Mouse (Mus musculus) embryonic facial prominence, embryonic 10.5 days (tissue): ENCODE measurements at regions not wholly inside any gene's neighbourhood (a gene's known extent, or its start where the extent isn't known, plus 50 kb on each side); places are given as distances from the start of the nearest gene placed in this dataset.

Experiments used
- DNase-seq: peaks from one replicate; pipeline ENCODE4 v3.0.0-alpha.2; 2017; ENCODE audit warnings: low spot score
- H3K27ac ChIP-seq: fragments of 300-500 bp; sonication (generic); replicated peaks from 2 replicates; pipeline ENCODE4 v1.5.1; 2016; ENCODE audit warnings: mild to moderate bottlenecking
- H3K27me3 ChIP-seq: fragments of 300-500 bp; sonication (generic); replicated peaks from 2 replicates; pipeline ENCODE4 v1.6.1; 2016; ENCODE audit warnings: low read depth, mild to moderate bottlenecking; ENCODE audit not compliant: poor library complexity, severe bottlenecking
- H3K36me3 ChIP-seq: fragments of 300-500 bp; sonication (generic); replicated peaks from 2 replicates; pipeline ENCODE4 v1.6.1; 2016; ENCODE audit warnings: mild to moderate bottlenecking, moderate library complexity
- H3K4me1 ChIP-seq: fragments of 300-500 bp; sonication (generic); 2 replicates; pipeline ENCODE4 v1.6.1; 2016
- H3K4me3 ChIP-seq: fragments of 300-500 bp; sonication (generic); 2 replicates; pipeline ENCODE4 v1.5.1; 2016; ENCODE audit warnings: mild to moderate bottlenecking, moderate library complexity
- H3K9me3 ChIP-seq: fragments of 300-500 bp; sonication (generic); 2 replicates; pipeline ENCODE4 v1.6.1; 2016; ENCODE audit warnings: mild to moderate bottlenecking
- WGBS: fragments of 180-500 bp; shearing (Covaris S2); methylation state at CpG from one replicate; pipeline ENCODE4 v1.1.7; 2016; 5-methylcytosine and 5-hydroxymethylcytosine counted together

- no peaks in the 10 kb centered on the region for H3K27me3 ChIP-seq
- DNase-seq: no peak
- no peak overlapping the region for H3K4me3 ChIP-seq
- H3K36me3 ChIP-seq: no peaks in the 10 kb centered on the region
- no peaks in the 10 kb centered on the region for H3K9me3 ChIP-seq
- no peak overlapping the region for H3K27ac ChIP-seq
- H3K4me1 ChIP-seq: peaks cover 3% of the 10 kb centered on the region; the same call in 1 of the 2 replicates
- WGBS: 90% methylated on average over 4 of the region's 4 CpGs
Measured at GRCm38 (mm10) chr1:136761467-136761866, 136.8 kb downstream of the Zfp281 start.

GRCm38 (mm10) chr1:136768969-136769401 lies 144.3 kb downstream of the Zfp281 start:
- peaks cover 16% of the 10 kb centered on the region for H3K4me1 ChIP-seq
- H3K27ac ChIP-seq: peak overlapping the region; percentile 77
- H3K4me3 ChIP-seq: peak overlapping the region; percentile 37
- peak; percentile 86 for DNase-seq
- WGBS: 5% methylated on average over 10 of the region's 10 CpGs
- peaks cover 3% of the 10 kb centered on the region; the same call in 1 of the 2 replicates for H3K9me3 ChIP-seq
- H3K36me3 ChIP-seq: no peaks in the 10 kb centered on the region
- H3K27me3 ChIP-seq: no peaks in the 10 kb centered on the region

GRCm38 (mm10) chr1:136773743-136774142 lies 149.0 kb downstream of the Zfp281 start:
- no peaks in the 10 kb centered on the region for H3K36me3 ChIP-seq
- H3K27ac ChIP-seq: no peak overlapping the region
- H3K4me1 ChIP-seq: peaks cover 17% of the 10 kb centered on the region
- WGBS: 86% methylated on average over 6 of the region's 6 CpGs
- H3K27me3 ChIP-seq: 0 out of 2 replicates have a peak, but pooled peaks cover 6% of the 10 kb centered on the region
- DNase-seq: no peak
- peaks cover 3% of the 10 kb centered on the region; the same call in 1 of the 2 replicates for H3K9me3 ChIP-seq
- H3K4me3 ChIP-seq: no peak overlapping the region

DNA sequence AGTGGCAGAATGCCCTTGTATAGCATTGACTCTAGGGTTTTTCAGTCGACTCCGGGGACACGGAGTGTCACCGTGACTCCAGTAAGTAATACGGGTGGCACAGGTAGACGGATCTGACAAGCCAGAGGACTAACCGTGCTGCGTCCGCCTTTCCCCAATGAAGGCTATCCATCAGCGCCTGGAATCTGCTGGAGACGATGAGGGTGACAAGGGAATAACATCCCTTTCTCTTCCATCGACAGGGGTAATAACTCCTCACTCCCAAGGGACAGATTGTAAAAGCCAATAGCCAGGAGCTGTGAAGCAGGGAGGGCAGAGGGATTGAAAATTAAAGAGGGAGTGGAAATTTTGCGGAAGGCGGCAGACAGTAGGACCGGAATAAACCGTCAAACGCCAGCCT lies 151.5 kb downstream of the Zfp281 start:
- Histone ChIP-seq H3K4me3 (no peak overlapping the region), H3K9me3 (peaks cover 3% of the 10 kb centered on the region; the same call in 1 of the 2 replicates), H3K27me3 (peaks cover 12% of the 10 kb centered on the region), H3K36me3 (no peaks in the 10 kb centered on the region), H3K4me1 (peaks cover 8% of the 10 kb centered on the region), H3K27ac (no peak overlapping the region)
- WGBS: 83% methylated on average over 17 of the region's 17 CpGs
- DNase-seq: no peak

DNA sequence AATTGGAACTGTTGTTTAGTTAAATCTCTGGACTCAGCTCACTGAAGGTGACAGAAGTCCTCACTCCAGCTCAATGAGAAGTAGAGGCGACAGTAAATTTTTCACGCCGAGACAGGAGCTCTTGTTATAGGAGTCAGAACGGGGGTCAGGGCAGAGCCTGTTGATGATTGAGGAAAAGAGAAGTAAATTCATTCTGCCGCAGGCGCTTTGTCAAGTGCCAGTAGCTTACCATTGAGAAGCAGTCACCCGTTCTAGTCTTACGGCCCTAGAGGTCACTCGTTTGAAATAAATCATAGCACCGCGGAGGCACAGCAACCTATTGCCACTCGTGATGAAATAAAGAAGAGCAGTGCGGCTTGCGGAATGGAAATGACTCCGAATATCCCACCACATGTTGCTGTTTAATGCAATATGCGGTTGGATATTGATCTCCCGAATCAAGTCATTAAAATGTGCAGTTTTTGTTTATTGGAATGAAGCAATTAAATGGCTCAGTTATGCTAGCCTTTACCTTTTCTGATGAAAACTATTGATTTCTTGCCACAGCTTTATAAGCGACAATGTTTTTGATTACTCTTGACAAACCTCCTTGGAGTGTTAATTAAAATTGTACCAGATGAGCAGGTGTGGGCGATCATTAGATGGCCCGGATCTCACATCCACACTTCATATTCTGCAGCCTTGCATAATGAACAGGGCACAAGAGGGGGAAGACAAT lies 152.7 kb downstream of the Zfp281 start:
- peak; percentile 33 for DNase-seq
- Histone ChIP-seq H3K36me3 (no peaks in the 10 kb centered on the region), H3K27me3 (peaks cover 17% of the 10 kb centered on the region), H3K9me3 (peaks cover 3% of the 10 kb centered on the region; the same call in 1 of the 2 replicates), H3K27ac (no peak overlapping the region), H3K4me1 (peaks cover 19% of the 10 kb centered on the region), H3K4me3 (no peak overlapping the region)
- 64% methylated on average over 20 of the region's 20 CpGs for WGBS

- peaks cover 17% of the 10 kb centered on the region for H3K27me3 ChIP-seq
- H3K9me3 ChIP-seq: no peaks in the 10 kb centered on the region
- 83% methylated on average over 8 of the region's 8 CpGs for WGBS
- H3K27ac ChIP-seq: no peak overlapping the region
- H3K36me3 ChIP-seq: no peaks in the 10 kb centered on the region
- no peak overlapping the region for H3K4me3 ChIP-seq
- H3K4me1 ChIP-seq: peaks cover 28% of the 10 kb centered on the region
- no peak for DNase-seq
Measured at GRCm38 (mm10) chr1:136779384-136779783, 154.7 kb downstream of the Zfp281 start.

- Histone ChIP-seq H3K27ac (peak overlapping the region; percentile 48; the same call in 1 of the 2 replicates), H3K36me3 (no peaks in the 10 kb centered on the region), H3K4me3 (peak overlapping the region; percentile 34), H3K4me1 (peaks cover 24% of the 10 kb centered on the region), H3K27me3 (peaks cover 11% of the 10 kb centered on the region), H3K9me3 (no peaks in the 10 kb centered on the region)
- 52% methylated on average over 18 of the region's 18 CpGs for WGBS
- DNase-seq: peak; percentile 31
Measured at GRCm38 (mm10) chr1:136781561-136782025, 156.9 kb downstream of the Zfp281 start.

- WGBS: 61% methylated on average over 10 of the region's 10 CpGs
- DNase-seq: peak; percentile 19
- H3K9me3 ChIP-seq: no peaks in the 10 kb centered on the region
- H3K27ac ChIP-seq: no peak overlapping the region; the same call in 1 of the 2 replicates
- peaks cover 24% of the 10 kb centered on the region for H3K4me1 ChIP-seq
- H3K27me3 ChIP-seq: peaks cover 11% of the 10 kb centered on the region
- no peaks in the 10 kb centered on the region for H3K36me3 ChIP-seq
- no peak overlapping the region for H3K4me3 ChIP-seq
Measured at GRCm38 (mm10) chr1:136782261-136782660, 157.6 kb downstream of the Zfp281 start.

GRCm38 (mm10) chr1:136784178-136784577 lies 159.5 kb downstream of the Zfp281 start:
- H3K4me3 ChIP-seq: no peak overlapping the region
- no peak overlapping the region for H3K27ac ChIP-seq
- peaks cover 20% of the 10 kb centered on the region for H3K4me1 ChIP-seq
- DNase-seq: no peak
- 61% methylated on average over 9 of the region's 9 CpGs for WGBS
- no peaks in the 10 kb centered on the region for H3K9me3 ChIP-seq
- H3K36me3 ChIP-seq: no peaks in the 10 kb centered on the region
- H3K27me3 ChIP-seq: peaks cover 9% of the 10 kb centered on the region

DNA sequence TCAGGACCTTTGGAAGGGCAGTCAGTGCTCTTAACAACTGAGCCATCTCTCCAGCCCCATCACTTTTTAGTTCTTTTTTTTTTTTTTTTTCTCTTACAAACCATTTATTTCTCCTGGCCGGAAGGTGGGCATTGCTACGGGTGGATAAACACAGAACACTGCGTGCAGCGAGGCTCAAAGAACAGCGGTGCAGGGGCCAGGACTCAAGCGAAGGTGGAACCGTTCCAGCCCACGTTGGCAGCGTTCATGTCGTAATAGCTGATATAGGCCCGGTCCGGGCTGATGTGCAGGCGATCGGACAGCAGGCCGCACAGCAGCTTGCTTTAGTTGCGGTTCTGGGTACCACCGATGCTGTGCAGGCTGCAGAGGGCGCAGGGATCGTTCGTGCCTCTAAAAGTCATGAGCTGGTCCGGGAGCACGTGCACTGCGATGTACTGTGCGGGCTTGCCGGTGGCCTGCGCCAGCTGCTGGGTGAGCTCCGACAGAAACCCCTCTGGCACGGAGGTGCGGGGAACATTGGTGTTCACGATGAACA lies 164.3 kb downstream of the Zfp281 start:
- DNase-seq: no peak
- H3K4me3 ChIP-seq: no peak overlapping the region
- H3K36me3 ChIP-seq: no peaks in the 10 kb centered on the region
- no peaks in the 10 kb centered on the region for H3K9me3 ChIP-seq
- no peaks in the 10 kb centered on the region for H3K27me3 ChIP-seq
- 0 out of 2 replicates have a peak, but pooled peaks cover 2% of the 10 kb centered on the region for H3K4me1 ChIP-seq
- 70% methylated on average over 30 of the region's 30 CpGs for WGBS
- H3K27ac ChIP-seq: no peak overlapping the region

DNA sequence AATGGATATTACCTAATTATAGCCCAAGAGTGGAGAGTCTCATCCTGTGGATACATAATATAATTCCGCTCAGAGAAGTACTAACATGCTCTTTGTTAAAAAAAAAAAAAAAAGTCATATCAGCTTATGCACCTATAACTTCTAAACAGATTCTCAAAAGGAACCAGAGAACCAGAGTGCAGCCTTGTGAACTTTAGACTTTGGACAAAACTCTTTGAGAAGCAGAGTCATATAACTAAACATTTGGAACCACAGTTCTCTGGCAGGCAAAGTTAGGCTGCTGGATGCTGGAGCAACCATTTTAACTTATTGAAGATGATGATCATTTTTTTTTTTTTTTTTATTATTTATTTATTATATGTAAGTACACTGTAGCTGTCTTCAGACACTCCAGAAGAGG lies 166.9 kb downstream of the Zfp281 start:
- Histone ChIP-seq H3K27me3 (no peaks in the 10 kb centered on the region), H3K36me3 (no peaks in the 10 kb centered on the region), H3K4me1 (peaks cover 4% of the 10 kb centered on the region), H3K27ac (no peak overlapping the region), H3K9me3 (no peaks in the 10 kb centered on the region), H3K4me3 (no peak overlapping the region)
- 88% methylated on average over 1 of the region's 1 CpGs for WGBS
- DNase-seq: no peak
